Mouse (Mus musculus): ENCODE results near the gene D16Ertd472e.

DNA sequence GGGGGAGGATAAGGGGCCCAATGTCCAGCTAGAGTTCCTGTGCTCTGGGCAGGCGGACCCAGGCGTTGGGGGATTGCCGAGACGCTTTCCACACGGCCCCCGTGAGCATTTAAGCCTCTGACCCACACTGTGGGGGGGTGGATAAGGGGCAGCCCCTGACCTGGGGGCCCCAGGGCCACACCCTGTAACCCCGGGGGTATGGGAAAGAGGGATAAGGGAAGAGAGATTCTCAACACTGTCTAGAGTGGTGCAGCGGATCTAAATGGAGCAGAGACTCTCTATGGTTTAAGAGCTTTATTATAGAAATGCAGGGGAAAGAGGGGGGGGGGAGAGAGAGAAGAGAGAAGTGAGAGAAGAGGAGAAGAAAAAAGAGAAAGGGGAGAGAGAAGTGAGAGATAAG is 42.0 kb downstream of the D16Ertd472e start:
- TF ChIP-seq CTCF (IDR thresholded peaks at IDR 0.05; ENCODE audit: low read depth) (no peak), EP300 (optimal IDR thresholded peaks at IDR 0.05) (no peak)

Data from stomach, postnatal 0 days (tissue).